Mouse (Mus musculus) lung, adult 2 months (tissue): ENCODE results near the gene Celsr2.

ENCODE experiments used
- CTCF ChIP-seq: fragments of 200-500 bp; IDR thresholded peaks from 2 replicates; pipeline ENCODE4 v1.5.1; 2011; ENCODE audit warnings: mild to moderate bottlenecking, low read length, control low read depth; ENCODE audit not compliant: insufficient read depth
- POLR2A ChIP-seq: fragments of 200-500 bp; IDR thresholded peaks from 2 replicates; pipeline ENCODE4 v1.6.1; 2011; ENCODE audit warnings: low read depth, mild to moderate bottlenecking, control low read depth, low read length, borderline replicate concordance; ENCODE audit errors: extremely low read depth

DNA sequence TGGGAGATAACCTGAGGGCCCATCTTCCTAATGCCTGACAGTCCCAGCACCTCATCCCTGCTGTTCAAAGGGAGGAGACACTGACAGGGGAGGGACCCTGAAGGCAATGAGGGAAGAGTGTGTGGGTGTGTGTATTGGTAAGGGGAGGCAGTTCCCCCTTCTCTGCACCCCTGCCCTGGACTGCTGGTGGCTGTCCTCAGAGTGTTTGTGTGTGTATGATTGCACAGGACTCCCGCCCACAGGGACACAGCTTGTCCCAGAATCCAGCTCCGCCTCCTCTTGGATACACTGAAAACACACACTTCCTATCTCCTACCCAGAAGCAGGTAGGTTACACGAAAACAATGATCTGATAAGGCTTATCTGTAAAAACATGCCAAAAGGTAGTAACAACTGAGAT lies 60.1 kb downstream of the Celsr2 start:
- TF ChIP-seq POLR2A (no peak), CTCF (no peak)
